Mouse (Mus musculus) myocyte (in vitro differentiated cells): ENCODE data around the gene Supt3.

Experiments used
- E2F4 ChIP-seq: IDR thresholded peaks from one replicate; pipeline ENCODE4 v1.6.1; 2011; ENCODE audit warnings: mild to moderate bottlenecking, control low read depth, moderate library complexity; ENCODE audit not compliant: insufficient read depth
- MAX ChIP-seq: IDR thresholded peaks from one replicate; pipeline ENCODE4 v1.6.1; 2011; ENCODE audit warnings: low read depth, mild to moderate bottlenecking, control low read depth
- MYOD1 ChIP-seq, 3 experiments: IDR thresholded peaks; one replicate each; pipeline ENCODE4 v1.6.1; 2011; ENCODE audit warnings: control low read depth in 2 of 3, low read depth in 2 of 3, mild to moderate bottlenecking in 2 of 3, moderate library complexity in 1 of 3; ENCODE audit not compliant: insufficient read length in 2 of 3, control insufficient read depth in 1 of 3
- POLR2A ChIP-seq: IDR thresholded peaks from one replicate; pipeline ENCODE4 v1.6.1; 2011; ENCODE audit warnings: low read depth, mild to moderate bottlenecking, control low read depth, moderate library complexity; ENCODE audit not compliant: insufficient read length
- REST ChIP-seq: IDR thresholded peaks from one replicate; pipeline ENCODE4 v1.6.1; 2011; ENCODE audit warnings: mild to moderate bottlenecking, control low read depth, moderate library complexity; ENCODE audit not compliant: insufficient read depth, insufficient read length
- SRF ChIP-seq: IDR thresholded peaks from one replicate; pipeline ENCODE4 v1.6.1; 2011; ENCODE audit warnings: low read depth; ENCODE audit not compliant: control insufficient read depth, insufficient read length
- TCF12 ChIP-seq: IDR thresholded peaks from one replicate; pipeline ENCODE4 v1.6.1; 2011; ENCODE audit warnings: mild to moderate bottlenecking, control low read depth; ENCODE audit not compliant: poor library complexity, insufficient read depth, severe bottlenecking
- USF1 ChIP-seq: IDR thresholded peaks from one replicate; pipeline ENCODE4 v1.6.1; 2011; ENCODE audit warnings: low read depth, mild to moderate bottlenecking, control low read depth, moderate library complexity

- TF ChIP-seq POLR2A, result no peak
- no peak for TF ChIP-seq USF1
- TF ChIP-seq E2F4, result no peak
- no peak for TF ChIP-seq SRF
- TF ChIP-seq REST, result no peak
- no peak for TF ChIP-seq MAX
- TF ChIP-seq TCF12, result no peak
- TF ChIP-seq MYOD1 (IDR thresholded peaks at IDR 0.05; ENCODE audit: control insufficient read depth in 1 of 3, insufficient read length in 2 of 3, low read depth in 2 of 3), result no peak
Observed at GRCm38 (mm10) chr17:44807031-44807430, 30.1 kb downstream of the Supt3 start.
